Mouse (Mus musculus) heart, embryonic 14.5 days (tissue): ENCODE data around the gene Pard3. TPM values are rescaled to one million over a fixed set of nuclear protein-coding genes. Genes with fewer than 3 reads are reported as not detected.

Experiments
- ATAC-seq: fragments of 200-750 bp; cut with Nextera tagmentation; 2 replicates; pipeline ENCODE4 v1.8.0; 2017; ENCODE audit warnings: low read depth, moderate TSS enrichment; ENCODE audit not compliant: insufficient number of reproducible peaks, insufficient read depth, low FRiP score
- H3K27ac ChIP-seq, 2 experiments: fragments of 200-500 bp in 1 of 2; fragments of 300-500 bp in 1 of 2; sonication (generic) in 1 of 2; replicated peaks in 1 of 2; 2 replicates each; pipeline ENCODE4 v1.5.1; 2012 to 2014; ENCODE audit warnings: low read depth in 2 of 2, low read length in 2 of 2, control low read depth in 1 of 2, mild to moderate bottlenecking in 1 of 2, mixed read lengths in 1 of 2; ENCODE audit not compliant: control insufficient read depth in 1 of 2, insufficient read depth in 1 of 2
- H3K27me3 ChIP-seq: fragments of 300-500 bp; sonication (generic); 2 replicates; pipeline ENCODE4 v1.6.1; 2014; ENCODE audit warnings: mild to moderate bottlenecking, low read length, control low read depth; ENCODE audit not compliant: control insufficient read depth, insufficient read depth
- H3K36me3 ChIP-seq: fragments of 300-500 bp; sonication (generic); 2 replicates; pipeline ENCODE4 v1.6.1; 2014; ENCODE audit warnings: mild to moderate bottlenecking, control low read depth, low read length, mixed read lengths; ENCODE audit not compliant: control insufficient read depth, insufficient read depth
- H3K4me1 ChIP-seq, 2 experiments: fragments of 200-500 bp in 1 of 2; fragments of 300-500 bp in 1 of 2; sonication (generic) in 1 of 2; 2 replicates each; pipeline ENCODE4 v1.6.1; 2012 to 2014; ENCODE audit warnings: low read length in 2 of 2, control low read depth in 1 of 2, mixed read lengths in 1 of 2; ENCODE audit not compliant: control insufficient read depth in 2 of 2, insufficient read depth in 2 of 2
- H3K4me2 ChIP-seq: fragments of 300-500 bp; sonication (generic); 2 replicates; pipeline ENCODE4 v1.6.1; 2014; ENCODE audit warnings: mild to moderate bottlenecking, low read length
- H3K4me3 ChIP-seq, 2 experiments: fragments of 200-500 bp in 1 of 2; fragments of 300-500 bp in 1 of 2; sonication (generic) in 1 of 2; 2 replicates each; pipeline ENCODE4 v1.5.1; 2012 to 2014; ENCODE audit warnings: low read length in 2 of 2, mild to moderate bottlenecking in 2 of 2, control low read depth in 1 of 2, low read depth in 1 of 2, moderate library complexity in 1 of 2; ENCODE audit not compliant: control insufficient read depth in 1 of 2, insufficient read depth in 1 of 2
- H3K9ac ChIP-seq: fragments of 300-500 bp; sonication (generic); 2 replicates; pipeline ENCODE4 v1.6.1; 2014; ENCODE audit warnings: mild to moderate bottlenecking, low read length
- H3K9me3 ChIP-seq: fragments of 300-500 bp; sonication (generic); 2 replicates; pipeline ENCODE4 v1.6.1; 2016; ENCODE audit warnings: low read length, control low read depth; ENCODE audit not compliant: control insufficient read depth
- WGBS: fragments of 180-500 bp; shearing (Covaris S2); extraction: QIAGEN DNeasy Blood & Tissue Kit; methylation state at CpG from one replicate; pipeline ENCODE4 v1.1.7; 2014; 5-methylcytosine and 5-hydroxymethylcytosine counted together
- polyA plus RNA-seq: library from polyadenylated mRNA; unstranded; fragments of >200 nt; fragmentation: Nextera tagmentation; extraction: Ambion mirVana; gene quantifications from 2 replicates; pipeline ENCODE4 v1.2.1, GENCODE M21; 2014

Pard3 gene
- polyA plus RNA-seq, 1 experiment from 2014 or later = 21.2 TPM

GRCm38 (mm10) chr8:127323583-127324360 lies 260.1 kb downstream of the Pard3 start:
- Histone ChIP-seq H3K27me3 (no peaks in the 10 kb centered on the region), H3K36me3 (0 out of 2 replicates have a peak, but pooled peaks cover 3% of the 10 kb centered on the region), H3K4me1 (no peaks in the 10 kb centered on the region), H3K9ac (no peak overlapping the region), H3K4me3 (no peak overlapping the region), H3K27ac (no peak overlapping the region), H3K9me3 (no peaks in the 10 kb centered on the region), H3K4me2 (no peak overlapping the region)
- 95% methylated on average over 10 of the region's 10 CpGs for WGBS
- no peak for ATAC-seq

- Histone ChIP-seq H3K27me3 (no peaks in the 10 kb centered on the region), H3K27ac (no peak overlapping the region), H3K4me1 (peaks cover 0 to 12% of the 10 kb centered on the region in 2 experiments; a peak in 2 of 4 replicates), H3K9ac (no peak overlapping the region), H3K4me2 (no peak overlapping the region), H3K4me3 (no peak overlapping the region), H3K36me3 (0 out of 2 replicates have a peak, but pooled peaks cover 3% of the 10 kb centered on the region), H3K9me3 (no peaks in the 10 kb centered on the region)
- ATAC-seq = no peak
- 57% methylated on average over 3 of the region's 3 CpGs for WGBS
These were observed 261.3 kb downstream of the Pard3 start for GRCm38 (mm10) chr8:127324836-127325570.

GRCm38 (mm10) chr8:127325749-127326148 lies 262.1 kb downstream of the Pard3 start:
- 79% methylated on average over 5 of the region's 5 CpGs for WGBS
- Histone ChIP-seq H3K36me3 (0 out of 2 replicates have a peak, but pooled peaks cover 3% of the 10 kb centered on the region), H3K27me3 (no peaks in the 10 kb centered on the region), H3K4me2 (no peak overlapping the region), H3K9ac (no peak overlapping the region), H3K4me3 (no peak overlapping the region), H3K27ac (no peak overlapping the region), H3K4me1 (peaks cover 5 to 16% of the 10 kb centered on the region in 2 experiments), H3K9me3 (no peaks in the 10 kb centered on the region)
- no peak for ATAC-seq

- no peak for ATAC-seq
- Histone ChIP-seq H3K4me2 (no peak overlapping the region), H3K36me3 (no peaks in the 10 kb centered on the region), H3K4me3 (no peak overlapping the region), H3K27ac (no peak overlapping the region), H3K4me1 (peaks cover 9 to 24% of the 10 kb centered on the region in 2 experiments), H3K9ac (no peak overlapping the region), H3K9me3 (peaks cover 3% of the 10 kb centered on the region; the same call in 1 of the 2 replicates), H3K27me3 (no peaks in the 10 kb centered on the region)
- WGBS = 49% methylated on average over 12 of the region's 12 CpGs
These were observed 266.8 kb downstream of the Pard3 start for GRCm38 (mm10) chr8:127330258-127331187.

GRCm38 (mm10) chr8:127331751-127332150 lies 268.1 kb downstream of the Pard3 start:
- no peaks in the 10 kb centered on the region for H3K36me3 ChIP-seq
- 97% methylated on average over 1 of the region's 1 CpGs for WGBS
- H3K27me3 ChIP-seq = no peaks in the 10 kb centered on the region
- no peak overlapping the region for H3K27ac ChIP-seq
- peaks cover 3% of the 10 kb centered on the region; the same call in 1 of the 2 replicates for H3K9me3 ChIP-seq
- no peak overlapping the region for H3K4me2 ChIP-seq
- no peak overlapping the region for H3K9ac ChIP-seq
- H3K4me3 ChIP-seq = no peak overlapping the region
- peaks cover 9 to 33% of the 10 kb centered on the region in 2 experiments for H3K4me1 ChIP-seq
- ATAC-seq = no peak

GRCm38 (mm10) chr8:127335216-127335615 lies 271.5 kb downstream of the Pard3 start:
- Histone ChIP-seq H3K27me3 (no peaks in the 10 kb centered on the region), H3K4me2 (no peak overlapping the region), H3K4me1 (peaks cover 8 to 19% of the 10 kb centered on the region in 2 experiments; a peak in 3 of 4 replicates), H3K4me3 (no peak overlapping the region), H3K36me3 (no peaks in the 10 kb centered on the region), H3K9me3 (peaks cover 3% of the 10 kb centered on the region; the same call in 1 of the 2 replicates), H3K27ac (no peak overlapping the region), H3K9ac (no peak overlapping the region)
- WGBS = 98% methylated on average over 1 of the region's 1 CpGs
- ATAC-seq = no peak

- WGBS = 87% methylated on average over 11 of the region's 11 CpGs
- Histone ChIP-seq H3K4me2 (no peak overlapping the region), H3K27me3 (no peaks in the 10 kb centered on the region)
These were observed 274.5 kb downstream of the Pard3 start for GRCm38 (mm10) chr8:127338183-127338582.

More at GRCm38 (mm10) chr8:127338183-127338582, 274.5 kb downstream of the Pard3 start:
- ATAC-seq = no peak
- Histone ChIP-seq H3K9ac (no peak overlapping the region), H3K4me1 (peaks cover 3 to 17% of the 10 kb centered on the region in 2 experiments; a peak in 1 of 4 replicates), H3K9me3 (no peaks in the 10 kb centered on the region), H3K4me3 (no peak overlapping the region), H3K27ac (no peak overlapping the region), H3K36me3 (no peaks in the 10 kb centered on the region)
